Mouse (Mus musculus): Measurements from ENCODE around the gene Myrfl.

Gene Myrfl

GRCm38 (mm10) chr10:116759816-116760215 lies 136.9 kb downstream of the Myrfl start:
- DNase-seq (ENCODE audit: low spot score): no peak

DNA sequence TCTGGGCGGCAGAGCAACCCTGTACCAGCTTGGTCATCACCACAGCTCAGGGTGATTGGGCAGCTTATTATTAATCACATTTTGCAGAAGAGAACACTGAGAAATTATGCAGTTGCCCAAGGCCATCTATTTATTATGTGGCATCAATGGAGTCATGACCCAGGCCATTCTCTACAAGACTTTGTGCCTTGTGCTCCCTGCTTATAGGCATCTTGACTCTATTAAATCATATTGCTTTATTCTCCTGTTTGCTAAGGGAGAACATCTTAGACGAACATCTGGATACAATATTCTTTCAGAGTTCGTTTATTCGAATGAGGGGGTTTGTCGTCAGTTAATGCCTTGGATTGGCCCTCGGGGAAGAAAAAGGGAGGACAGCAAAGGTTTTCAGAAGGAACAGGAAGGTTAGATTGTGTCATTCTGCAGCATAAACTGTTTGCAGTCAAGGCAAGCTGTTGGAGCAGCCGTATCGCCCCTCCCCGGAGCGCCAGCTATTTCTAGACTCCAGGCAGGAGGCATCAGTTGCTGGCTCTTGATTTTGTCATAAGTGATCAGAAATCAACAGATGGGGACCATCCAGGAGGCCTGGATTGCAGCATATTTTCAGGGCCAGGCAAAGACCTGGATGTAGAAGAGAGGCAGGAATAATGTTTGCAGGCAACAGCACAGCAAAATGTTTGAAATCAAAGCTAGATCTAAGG lies 140.7 kb downstream of the Myrfl start:
- no peak for DNase-seq (ENCODE audit: low spot score)

GRCm38 (mm10) chr10:116754940-116755339 lies 141.8 kb downstream of the Myrfl start:
- no peak for DNase-seq (ENCODE audit: low spot score)

GRCm38 (mm10) chr10:116750895-116751294 lies 145.8 kb downstream of the Myrfl start:
- DNase-seq (ENCODE audit: low spot score): no peak

- no peak for DNase-seq (ENCODE audit: low spot score)
Measured at GRCm38 (mm10) chr10:116750062-116750461, 146.7 kb downstream of the Myrfl start.

DNA sequence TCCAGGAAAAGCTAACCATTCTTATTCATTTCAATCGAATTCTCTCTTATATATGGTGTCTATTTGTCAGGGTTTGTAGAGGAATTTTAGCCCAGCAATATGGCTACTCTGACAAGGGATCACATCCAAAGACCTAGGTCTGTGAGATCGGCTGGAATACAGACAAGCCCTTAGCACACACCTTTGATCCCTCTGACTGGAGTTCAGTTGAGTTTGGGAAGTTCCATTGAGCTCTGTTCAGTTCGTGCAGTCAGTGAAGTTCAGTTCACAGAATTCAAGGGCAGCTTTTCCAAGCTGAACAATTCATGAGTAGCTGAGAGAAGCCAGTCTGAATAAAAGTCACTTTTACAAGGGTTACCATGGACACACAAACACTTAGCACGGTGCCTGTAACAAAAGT lies 148.0 kb downstream of the Myrfl start:
- no peak for DNase-seq (ENCODE audit: low spot score)

DNA sequence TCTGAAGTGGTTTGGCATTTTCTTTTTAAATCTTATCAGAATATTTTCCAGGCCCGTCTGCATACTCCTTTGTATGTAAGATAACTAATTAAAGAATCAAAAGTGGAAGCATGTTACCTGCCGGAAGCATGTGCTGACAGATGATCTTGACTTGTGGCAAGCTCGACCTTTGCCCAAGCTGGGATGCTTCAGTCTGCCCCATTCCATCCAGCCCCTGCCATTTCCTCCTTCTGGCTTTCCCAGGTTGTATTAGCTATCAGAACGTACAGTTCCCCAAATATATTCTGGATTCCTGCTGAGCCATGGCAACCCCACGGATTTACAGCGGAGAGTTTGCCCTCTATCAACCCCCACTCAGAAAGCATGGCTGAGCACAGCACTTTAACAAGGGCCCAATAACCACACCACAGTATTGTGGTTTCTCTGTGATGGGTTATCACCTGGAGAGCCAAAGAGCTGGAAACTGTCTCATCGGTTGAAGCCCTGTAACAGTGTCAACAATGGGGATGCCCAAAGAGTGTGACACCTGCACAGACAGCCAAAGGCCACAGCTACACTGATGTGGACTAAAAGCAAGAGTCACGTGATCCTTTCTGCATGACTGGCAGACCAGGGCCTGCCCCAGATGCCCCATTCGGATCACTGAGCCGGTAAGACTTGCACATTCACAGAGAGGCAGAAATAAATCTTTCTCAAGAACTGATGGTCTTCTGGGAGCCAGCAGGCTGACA lies 150.3 kb downstream of the Myrfl start:
- DNase-seq (ENCODE audit: low spot score): no peak

- no peak for DNase-seq (ENCODE audit: low spot score)
Measured at GRCm38 (mm10) chr10:116742696-116743095, 154.0 kb downstream of the Myrfl start.

GRCm38 (mm10) chr10:116742189-116742588 lies 154.5 kb downstream of the Myrfl start:
- no peak for DNase-seq (ENCODE audit: low spot score)

DNA sequence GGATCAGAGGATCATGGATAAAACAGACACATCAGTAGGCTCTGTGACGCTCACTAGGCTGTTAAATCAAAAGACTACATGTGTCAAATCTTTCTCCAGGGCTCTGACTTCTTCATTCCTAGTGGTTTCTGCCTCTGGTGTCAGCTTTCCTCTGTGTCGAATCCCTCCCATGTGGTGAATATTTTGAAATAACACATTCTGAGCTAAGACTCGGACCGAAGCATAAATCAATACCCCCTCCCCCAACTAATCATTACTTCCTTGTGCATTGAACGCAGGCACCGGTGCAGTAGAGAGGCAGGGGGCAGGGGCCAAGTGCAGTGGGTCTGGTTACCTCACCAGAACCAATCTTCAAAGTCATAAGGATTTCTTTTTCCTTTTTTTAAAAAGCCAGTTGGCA lies 155.4 kb downstream of the Myrfl start:
- no peak for DNase-seq (ENCODE audit: low spot score)

DNA sequence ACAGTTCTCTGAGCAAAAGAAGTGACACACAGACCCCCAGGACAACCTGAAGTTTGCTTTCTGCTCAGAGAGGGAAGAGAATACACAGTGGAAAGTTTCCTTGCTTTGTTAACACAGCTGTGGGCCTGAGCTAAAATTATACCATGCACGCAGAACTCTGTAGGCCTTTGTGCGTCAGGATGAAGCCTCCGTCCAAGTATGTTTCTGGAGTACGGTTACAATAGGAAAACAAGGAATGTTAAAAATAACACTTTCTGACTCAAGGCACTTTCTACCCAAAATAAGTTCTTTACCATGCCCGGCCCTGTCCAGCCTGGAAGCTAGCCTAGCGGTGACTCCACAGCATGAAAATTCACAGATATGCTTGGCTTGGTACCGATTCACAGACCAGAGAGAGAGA lies 156.6 kb downstream of the Myrfl start:
- DNase-seq (ENCODE audit: low spot score): no peak

GRCm38 (mm10) chr10:116738533-116738932 lies 158.2 kb downstream of the Myrfl start:
- DNase-seq (ENCODE audit: low spot score): no peak

- no peak for DNase-seq (ENCODE audit: low spot score)
Measured at GRCm38 (mm10) chr10:116735607-116736006, 161.1 kb downstream of the Myrfl start.

GRCm38 (mm10) chr10:116733651-116734050 lies 163.1 kb downstream of the Myrfl start:
- DNase-seq (ENCODE audit: low spot score): peak; percentile 36

GRCm38 (mm10) chr10:116730033-116730652 lies 166.6 kb downstream of the Myrfl start:
- DNase-seq (ENCODE audit: low spot score): no peak

- no peak for DNase-seq (ENCODE audit: low spot score)
Measured at GRCm38 (mm10) chr10:116728860-116729259, 167.9 kb downstream of the Myrfl start.

DNA sequence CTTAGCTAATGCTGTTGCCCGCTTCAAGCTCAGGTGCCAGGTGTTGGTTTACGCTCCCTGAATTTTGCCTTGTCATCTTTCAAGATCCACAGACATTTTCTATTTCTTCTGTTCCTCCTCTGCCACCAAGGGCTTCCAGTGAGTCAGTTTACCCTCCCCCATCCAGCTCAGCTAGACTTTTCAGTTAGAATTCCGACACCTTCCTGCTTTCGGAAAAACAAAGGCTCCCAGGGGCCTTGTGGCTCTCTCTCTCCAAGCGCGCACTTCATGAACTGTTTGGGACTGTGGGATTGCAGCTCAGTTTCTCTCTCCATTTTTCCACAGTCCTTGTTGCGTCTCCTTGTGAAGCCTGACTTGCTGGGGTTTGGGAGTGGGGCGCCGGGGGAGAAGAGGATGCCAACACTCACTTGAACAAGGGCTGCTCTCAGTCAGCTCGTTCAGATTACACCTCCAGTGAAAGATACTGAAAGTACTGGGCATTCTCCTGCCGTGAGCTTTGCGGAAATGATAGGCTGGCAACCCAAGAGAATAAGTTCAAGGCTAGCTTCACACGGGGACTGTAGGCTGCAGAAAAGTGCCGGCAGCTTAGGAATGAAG lies 168.9 kb downstream of the Myrfl start:
- no peak for DNase-seq (ENCODE audit: low spot score)

All from urinary bladder, postnatal 14 days (tissue).